Mouse (Mus musculus) T-helper 17 cell (primary cell): Measurements from ENCODE around the gene Gm28038.

ENCODE experiments used
- in situ Hi-C, 2 experiments: fragments of 300-600 bp; cut with MboI, MseI; formaldehyde crosslinking; loops; 1 replicate in 1 of 2; 2 replicates in 1 of 2; pipeline ENCODE4 v1.15.1; 2025; ENCODE audit warnings: high pct_unique_total_duplicates in 2 of 2

The Gm28038 gene

DNA sequence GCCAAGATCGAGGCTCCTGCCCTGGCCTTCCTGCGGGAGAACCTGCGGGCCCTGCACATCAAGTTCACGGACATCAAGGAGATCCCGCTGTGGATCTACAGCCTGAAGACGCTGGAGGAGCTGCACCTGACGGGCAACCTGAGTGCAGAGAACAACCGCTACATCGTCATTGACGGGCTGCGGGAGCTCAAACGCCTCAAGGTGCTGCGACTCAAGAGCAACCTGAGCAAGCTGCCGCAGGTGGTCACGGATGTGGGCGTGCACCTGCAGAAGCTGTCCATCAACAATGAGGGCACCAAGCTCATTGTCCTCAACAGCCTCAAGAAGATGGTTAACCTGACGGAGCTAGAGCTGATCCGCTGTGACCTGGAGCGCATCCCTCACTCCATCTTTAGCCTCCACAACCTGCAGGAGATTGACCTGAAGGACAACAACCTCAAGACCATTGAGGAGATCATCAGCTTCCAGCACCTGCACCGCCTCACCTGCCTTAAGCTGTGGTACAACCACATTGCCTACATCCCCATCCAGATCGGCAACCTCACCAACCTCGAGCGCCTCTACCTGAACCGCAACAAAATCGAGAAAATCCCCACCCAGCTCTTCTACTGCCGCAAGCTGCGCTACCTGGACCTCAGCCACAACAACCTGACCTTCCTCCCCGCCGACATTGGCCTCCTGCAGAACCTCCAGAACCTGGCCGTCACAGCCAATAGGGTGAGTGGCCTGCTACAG, 24.1 kb upstream of the Gm28038 start:
- in situ Hi-C loops, result loop anchor here in 1 of 2 experiments (5.0 kb wide), 1 partner anchor 634 kb away; no protein-coding TSS in a partner anchor

DNA sequence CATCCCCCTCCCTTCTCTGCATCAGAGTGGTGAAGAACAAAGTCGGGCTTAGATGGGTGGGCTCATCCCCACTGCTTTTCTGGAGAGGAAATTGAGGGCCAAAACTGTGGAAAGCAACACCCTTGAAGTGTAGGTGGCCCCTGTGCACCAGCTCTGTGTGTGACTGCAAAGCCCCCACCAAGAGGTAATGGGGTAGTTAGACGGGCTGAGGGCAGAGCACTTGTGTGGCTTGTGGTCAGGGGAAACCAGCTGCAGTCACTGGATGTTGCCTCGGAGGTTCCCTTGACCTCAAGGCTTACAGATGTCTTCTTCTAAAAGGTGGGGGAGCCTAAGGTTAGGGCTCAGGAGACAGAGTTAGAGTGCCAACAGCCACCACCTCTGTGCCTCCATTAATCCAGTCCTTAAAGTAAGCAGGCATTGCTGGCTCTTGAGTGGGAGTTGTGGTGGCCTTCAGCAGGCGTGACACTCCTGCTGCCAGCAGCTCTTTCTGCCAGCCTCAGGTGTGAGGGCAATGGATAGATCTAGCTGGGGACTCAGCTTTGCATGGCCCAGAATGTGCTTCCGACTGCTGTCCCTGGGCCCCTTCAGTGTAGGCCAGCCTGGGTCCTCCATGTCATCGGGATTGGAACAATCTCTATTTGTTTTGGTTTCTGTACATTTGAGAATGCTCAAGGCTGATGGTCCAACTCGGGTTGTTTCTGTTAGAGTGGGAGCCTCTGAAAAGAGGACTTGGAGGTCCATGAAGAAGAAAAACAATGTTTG, 23.0 kb upstream of the Gm28038 start:
- in situ Hi-C loops, result loop anchor here in 1 of 2 experiments (5.0 kb wide), 1 partner anchor 636 kb away; no protein-coding TSS in a partner anchor

DNA sequence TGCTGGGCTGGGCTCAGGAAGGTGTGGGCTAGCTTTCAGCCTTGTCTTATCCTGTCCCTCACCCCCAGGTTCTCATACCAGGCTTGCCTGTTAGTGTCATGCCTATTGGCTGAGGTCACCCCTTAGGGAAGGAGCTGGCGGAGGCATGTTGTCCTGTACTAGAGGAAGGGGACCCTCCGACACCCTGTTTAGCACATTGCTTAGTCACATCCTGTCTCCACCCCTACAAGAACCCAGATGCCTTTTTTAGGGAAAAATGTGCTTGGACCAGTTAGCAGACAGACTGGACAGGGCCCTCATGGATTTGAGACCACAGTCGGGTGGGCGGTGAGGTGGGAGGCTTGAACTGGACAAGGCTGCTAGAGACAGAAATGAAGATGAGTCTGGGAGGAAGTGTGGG, 22.2 kb upstream of the Gm28038 start:
- in situ Hi-C loops, result loop anchor here in 1 of 2 experiments (5.0 kb wide), 1 partner anchor 636 kb away; no protein-coding TSS in a partner anchor

DNA sequence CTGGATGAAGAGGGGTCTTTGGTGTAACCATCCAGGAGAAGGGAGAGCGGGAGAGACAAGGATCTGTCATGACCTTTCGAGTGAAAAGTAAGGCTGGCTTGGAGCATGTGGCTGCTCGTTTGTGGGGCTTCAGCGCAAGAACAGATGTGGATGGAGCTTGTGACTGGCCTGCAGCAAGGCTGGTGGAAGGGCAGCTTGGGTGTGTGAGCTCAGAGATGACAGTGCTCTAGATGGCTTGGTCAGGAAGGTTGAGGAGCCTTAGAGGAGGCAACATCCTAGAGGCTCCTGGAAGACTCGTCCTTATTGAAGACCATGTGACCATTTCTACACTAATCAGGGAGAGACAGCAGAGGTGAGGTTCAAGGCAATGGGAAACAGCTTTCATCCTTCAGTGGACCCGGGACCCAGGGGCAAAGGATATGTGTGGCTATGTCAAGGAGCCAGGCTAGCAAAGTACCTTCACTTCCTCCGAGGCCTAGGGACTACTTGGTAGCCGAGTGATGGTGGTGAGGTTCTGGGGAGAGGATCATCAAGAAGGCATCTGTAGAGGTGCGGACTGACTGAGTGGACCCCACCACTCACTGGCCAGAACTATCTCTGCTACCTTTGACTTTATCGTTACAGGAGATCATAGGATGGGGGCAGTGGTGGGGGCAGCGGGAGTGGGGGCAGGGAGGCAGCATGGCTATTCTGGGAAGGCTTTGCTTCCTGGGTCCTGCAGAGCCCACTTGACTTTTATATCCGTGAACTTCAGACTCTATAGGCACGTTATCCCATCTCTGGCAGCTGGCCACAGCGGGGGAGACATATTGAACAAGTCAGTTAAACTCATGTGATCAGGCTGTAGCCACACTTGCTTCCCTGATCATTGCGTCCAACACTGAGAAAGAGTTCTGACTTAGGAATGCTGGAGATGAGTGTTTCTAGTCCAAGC, 21.4 kb upstream of the Gm28038 start:
- in situ Hi-C loops, result loop anchor here in 1 of 2 experiments (5.0 kb wide), 1 partner anchor 637 kb away; no protein-coding TSS in a partner anchor

DNA sequence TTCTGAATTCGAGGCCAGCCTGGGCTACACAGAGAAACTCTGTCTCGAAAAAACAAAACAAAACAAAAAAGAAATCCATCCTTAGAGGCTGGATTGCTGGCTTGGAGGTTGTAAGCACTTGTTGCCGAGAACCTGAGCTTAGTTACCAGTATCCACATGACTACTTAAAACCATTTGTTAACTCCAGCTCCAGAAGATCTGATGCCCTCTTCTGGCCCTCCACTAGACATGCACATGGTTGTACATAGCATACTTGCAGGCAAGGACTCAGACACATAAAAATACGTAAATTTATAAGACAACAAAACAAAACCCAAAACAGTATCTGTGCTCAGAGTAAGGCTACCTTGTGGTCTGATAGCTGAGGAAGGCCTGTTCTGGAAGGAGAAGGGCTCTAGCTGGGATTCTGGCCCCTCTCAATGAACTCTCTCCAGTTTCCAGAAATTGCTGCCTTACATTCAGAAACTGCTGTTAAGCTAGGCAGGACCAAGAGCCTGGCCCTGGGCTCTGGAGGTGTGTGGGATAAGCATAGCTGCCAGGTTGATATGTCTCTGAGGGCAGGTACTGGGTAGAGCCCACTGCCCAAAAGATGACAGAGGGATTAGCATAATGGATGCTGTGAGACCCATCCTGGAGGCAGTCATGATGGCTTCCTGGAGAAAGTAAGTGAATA, 19.6 kb upstream of the Gm28038 start:
- in situ Hi-C loops, result no loop called here

DNA sequence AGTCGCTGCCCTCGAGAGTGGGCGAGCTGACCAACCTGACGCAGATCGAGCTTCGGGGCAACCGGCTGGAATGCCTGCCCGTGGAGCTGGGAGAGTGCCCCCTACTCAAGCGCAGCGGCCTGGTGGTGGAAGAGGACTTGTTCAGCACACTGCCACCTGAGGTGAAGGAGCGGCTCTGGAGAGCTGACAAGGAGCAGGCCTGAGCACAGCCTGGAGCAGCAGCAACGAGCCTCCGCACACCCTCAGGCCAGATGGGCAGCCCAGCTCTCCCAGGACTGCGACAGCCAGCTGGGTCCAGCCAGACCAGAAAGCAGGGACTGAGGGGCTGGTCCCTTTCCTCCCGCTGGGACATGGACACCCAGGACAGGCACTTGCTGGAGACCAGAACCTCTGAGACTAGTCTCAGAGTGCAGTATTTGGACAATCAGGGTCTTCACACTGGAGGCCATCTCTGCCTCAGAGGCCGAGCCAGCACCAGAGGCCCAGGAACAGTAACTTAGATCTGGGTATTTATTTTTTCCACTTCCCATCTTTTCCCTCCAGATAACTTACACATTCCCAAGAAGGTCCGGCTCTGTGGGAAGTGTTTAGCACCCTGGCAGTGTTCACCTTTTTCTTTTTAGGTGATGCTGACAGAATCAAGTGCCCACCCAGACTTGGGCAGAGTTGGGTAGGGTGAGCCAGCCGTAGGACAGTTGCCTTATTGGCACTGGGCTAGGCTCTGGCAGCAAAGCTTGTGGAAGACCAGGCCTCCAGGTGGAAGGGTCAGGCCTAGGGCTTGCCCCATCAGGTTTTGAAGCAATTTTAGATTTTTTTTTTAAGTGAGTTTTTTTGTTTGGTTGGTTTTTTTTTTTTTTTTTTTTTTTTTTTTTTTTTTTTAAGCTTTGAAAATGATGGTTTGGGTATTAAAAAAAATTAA, 18.7 kb upstream of the Gm28038 start:
- in situ Hi-C loops, result no loop called here

DNA sequence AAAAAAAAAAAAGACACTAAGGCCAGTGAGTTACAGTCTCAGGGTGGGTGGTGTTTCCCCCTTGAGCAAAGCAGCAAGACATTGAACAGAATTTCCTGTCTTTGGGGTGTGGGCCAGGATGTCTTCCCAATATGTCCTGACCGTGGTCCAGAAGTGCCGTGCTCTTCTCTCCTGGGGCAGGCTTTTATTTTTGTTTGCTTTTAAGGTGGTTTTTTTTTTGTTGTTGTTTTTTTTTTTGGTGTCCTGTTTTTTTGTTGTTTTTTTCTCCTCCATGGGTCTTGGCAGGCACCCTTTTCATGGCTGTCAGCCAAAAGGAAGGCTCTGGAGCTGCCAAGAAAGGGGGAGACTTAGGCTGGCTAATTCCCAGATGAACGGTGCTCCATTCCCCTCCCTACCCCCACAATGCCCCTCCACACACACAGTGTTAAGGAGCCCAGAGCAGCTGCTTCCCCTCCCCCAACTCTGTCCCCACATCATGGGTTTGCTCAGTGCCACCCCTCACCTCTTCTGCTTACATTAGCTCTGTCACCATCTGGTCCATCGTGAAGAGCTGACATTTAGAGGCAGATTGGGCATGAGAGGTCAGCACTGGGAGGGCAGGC, 17.9 kb upstream of the Gm28038 start:
- in situ Hi-C loops, result no loop called here

DNA sequence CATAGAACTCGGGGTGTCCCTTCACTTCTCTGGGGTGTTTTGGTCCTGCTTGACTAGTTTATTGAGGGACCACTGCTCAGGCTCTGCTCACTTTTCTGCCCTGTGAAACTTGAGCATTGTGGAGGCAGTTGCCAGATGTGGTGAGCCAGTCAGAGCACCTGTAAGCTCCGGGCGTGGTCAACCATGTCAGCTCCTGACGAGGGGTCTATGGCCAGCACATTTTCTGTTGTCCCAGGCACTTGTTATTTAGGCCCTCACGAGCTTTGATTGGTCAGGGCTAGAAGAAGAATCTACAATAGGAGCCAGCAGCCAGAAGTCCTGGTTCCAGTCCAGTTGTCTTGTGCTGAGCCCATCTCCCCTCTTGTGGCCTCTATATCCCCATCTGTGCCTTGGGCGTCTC, 17.0 kb upstream of the Gm28038 start:
- in situ Hi-C loops, result no loop called here

DNA sequence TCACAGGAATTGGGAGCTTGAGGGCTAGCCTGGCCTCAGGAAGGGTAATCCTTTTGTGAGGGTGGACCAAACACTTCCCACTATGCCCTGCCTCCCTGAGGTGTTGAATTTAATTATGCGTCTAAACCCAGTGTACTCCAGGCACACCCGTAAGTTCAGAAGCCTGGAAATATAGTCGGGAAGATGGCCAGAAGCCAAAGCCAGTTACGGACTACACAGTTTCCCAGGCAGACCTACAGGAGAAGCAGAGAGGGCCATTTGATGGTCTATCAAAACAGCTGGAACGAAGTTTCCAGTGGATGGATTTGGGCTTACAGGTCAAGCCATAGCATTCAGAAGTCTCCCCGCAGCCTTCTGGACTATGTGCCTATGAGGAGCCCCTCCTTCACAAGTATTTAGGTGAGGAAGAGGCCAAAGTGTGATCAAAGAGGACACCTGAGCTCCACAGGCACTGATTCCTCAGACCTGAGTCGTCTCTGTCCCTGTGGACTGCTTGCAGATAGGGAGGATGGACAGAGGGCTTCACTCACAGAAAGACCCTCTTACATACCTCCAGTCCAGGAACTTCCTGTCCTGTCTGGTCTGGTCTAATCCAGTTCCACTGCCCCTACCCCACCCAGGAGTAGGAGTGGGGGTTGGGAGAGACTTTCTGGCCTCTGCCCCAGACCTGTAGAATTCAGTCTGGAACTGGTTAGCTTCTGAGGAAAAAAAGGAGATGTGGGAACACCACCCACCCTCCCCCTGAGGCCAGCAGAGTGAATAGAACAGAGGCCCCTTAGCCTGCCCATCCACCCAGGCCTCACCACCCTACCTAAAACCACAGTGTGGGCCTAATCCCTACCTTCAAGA, 15.9 kb upstream of the Gm28038 start:
- in situ Hi-C loops, result no loop called here

DNA sequence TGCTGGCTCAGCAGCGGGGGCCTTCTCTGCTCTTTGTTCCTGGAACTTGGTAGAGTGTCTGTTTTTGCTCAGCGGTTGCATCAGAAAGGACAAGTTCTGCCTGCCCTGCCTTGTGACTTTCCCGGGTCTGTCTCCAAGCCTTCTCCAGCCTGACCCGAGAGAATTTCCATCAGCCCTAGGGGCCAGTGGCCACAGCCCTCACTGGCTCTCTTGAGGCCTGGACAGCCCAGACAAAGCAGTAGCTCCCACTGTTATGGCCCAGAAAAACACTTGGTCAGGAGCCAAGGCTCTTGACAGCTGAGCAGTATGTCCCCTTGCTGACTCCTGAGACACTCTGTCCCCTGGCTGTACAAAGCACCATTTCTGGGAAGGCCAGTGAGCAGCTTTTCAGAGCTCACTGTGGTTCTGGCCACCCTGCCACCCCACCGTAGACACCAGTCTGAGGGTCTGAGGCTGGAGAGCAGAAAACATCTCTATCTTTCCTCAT, 15.0 kb upstream of the Gm28038 start, which contains the start of gene Phyhd1:
TSS of gene Phyhd1 (plus strand) at position 437 of the 487 bp plus-strand sequence.
- in situ Hi-C loops, result no loop called here

DNA sequence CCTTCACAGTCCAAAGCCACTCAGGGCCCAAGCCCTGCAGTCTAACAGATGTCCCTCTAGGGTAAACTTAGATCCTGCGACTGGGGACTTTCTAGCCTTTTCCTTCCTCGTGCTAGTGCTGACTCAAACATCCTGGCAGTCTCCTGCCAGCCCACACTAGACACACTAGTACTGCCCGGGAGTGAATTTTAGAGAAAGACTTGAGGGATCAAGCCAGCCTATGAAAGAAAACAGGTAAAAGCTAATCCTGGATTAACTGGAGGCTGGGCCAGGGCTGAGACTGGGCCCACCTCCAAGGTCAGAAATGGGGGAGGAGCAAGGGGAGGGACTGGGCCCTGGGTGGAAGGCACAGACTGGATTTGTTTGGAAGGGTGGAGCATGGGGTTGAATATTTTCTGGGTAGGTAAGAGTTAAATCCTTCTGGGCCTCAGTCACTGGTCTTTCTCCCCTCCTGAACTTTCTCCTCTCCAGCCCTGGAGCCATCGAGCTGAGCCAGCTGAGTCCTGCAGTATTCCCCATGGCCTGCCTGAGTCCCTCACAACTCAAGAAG, 14.4 kb upstream of the Gm28038 start:
- in situ Hi-C loops, result no loop called here

DNA sequence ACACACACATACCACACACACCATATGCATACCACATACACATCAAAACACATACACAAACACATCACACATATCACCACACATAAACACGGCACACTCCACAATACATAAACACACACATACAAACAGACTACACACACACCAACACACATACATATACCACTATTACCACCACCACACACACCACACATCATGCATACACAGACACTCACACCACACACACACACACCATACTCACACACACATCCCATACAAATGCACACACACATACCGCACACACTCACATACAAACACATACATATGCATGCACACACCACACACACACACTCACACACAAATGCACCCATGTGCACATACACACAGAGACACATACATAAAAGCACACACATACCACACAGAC, 13.4 kb upstream of the Gm28038 start:
- in situ Hi-C loops, result no loop called here

DNA sequence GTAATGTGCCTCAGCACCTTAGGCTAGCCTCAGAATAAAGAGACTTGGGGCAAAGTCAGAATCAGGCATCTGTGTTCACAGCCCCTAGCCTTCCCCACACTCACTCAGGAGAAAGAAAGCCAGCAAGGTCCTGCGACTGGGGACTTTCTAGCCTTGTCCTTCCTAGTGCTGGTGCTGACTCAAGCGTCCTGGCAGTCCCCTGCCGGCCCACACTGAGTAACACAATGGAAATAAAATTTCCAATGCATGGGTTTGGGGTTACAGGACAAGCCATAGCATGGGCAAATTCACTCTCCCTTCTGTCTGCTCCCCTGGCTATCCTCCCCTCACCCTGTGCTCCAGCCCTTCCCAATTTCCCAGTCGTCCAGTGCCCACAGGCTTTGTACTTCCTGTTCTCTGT, 12.5 kb upstream of the Gm28038 start:
- in situ Hi-C loops, result no loop called here

DNA sequence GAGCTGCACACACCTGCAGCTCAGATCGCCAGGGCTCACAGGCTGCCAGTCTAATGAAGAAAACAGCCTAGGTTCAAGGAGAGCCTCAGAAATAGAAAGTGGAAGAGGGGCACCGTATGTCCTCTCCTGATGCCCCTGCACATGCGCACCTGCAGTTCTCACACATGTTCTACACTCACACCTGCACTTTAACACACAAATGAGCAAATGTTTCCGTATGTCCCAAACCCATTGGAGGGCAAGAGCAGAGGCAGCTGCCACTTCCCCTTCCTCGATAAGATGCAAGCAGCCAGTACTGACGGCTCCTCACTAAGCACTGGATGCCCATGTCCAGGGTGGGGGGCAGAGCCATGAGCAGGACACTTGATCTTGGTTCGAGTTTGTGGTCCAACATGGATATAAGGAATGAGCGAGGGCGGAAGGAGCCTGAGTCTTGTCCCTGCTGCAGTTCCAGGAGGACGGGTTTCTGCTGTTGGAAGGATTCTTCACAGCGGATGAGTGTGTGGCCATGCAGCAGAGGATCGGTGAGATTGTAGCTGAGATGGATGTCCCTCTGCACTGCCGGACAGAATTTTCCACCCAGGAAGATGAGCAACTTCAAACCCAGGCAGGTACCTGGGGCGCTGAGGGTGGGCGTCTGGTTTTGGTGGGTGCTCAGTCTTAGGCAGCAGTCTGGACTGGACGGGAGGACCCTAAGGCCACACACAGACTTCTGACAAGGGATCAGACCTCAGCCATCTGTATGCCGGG, 11.4 kb upstream of the Gm28038 start:
- in situ Hi-C loops, result no loop called here

DNA sequence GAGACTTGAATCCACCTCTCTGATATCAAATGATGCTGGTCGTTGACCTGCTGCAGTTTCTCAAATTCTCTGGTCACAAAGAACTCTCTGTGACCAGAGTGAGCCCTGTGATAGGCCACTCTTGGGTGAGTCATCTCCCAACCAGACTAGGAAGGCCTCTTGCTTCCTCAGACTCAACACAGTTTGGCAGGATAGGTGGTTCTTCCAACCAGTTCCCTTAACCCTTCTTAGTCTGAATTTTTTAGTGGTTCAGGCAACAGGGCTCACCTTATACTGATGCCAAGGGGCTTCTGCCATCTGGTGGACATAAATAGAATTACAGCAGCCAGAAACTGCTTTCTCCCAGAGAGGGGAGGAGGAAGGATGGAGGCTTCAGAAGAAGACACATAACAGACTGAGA, 10.7 kb upstream of the Gm28038 start:
- in situ Hi-C loops, result no loop called here

DNA sequence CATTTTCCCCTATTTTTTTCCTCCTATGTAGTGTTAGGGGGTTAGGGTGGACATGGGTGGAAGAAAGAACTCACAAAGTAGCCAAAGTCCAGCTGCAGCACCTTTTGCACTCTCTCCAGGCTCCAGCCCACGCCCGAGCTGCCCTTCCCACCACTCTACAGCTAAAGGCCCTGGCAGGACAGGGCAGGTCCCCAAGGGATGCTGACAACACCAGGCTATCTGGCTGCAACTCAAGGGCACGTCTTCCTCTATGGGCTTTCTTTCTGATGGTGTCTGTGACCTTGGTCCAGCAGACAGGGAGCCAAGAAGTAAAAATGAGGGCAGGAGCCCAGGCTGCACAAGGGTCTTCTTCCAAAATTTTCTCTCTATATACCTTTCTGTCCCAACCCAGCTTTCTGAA, 808 bp downstream of the Gm28038 start:
- in situ Hi-C loops, result loop anchor here in 1 of 2 experiments (5.0 kb wide), 1 partner anchor 94 kb away; no protein-coding TSS in a partner anchor

DNA sequence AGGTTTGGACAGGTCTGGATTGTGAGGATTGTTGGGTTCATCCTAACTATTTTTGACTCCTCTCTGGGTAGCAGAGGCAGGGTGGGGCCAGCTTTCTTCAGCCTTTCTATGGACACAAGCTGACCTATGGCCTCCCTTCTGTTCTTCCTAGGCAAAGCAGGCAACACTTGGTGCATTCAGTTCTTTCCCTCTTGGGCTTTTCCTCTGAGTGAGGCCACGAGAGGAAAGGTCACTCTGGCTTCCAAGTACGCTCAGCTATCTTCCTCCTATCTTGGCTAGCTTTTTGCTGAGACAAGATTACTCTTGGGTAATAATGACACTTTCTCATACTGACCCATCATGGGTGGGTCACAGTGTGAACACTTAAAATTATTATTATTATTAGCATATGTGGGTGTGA, 2.4 kb downstream of the Gm28038 start:
- in situ Hi-C loops, result loop anchor here in 1 of 2 experiments (5.0 kb wide), 1 partner anchor 96 kb away; no protein-coding TSS in a partner anchor
